Mouse (Mus musculus) erythroid progenitor cell, adult 5-6 weeks (primary cell): ENCODE results near the gene Upk1a. TPM values are rescaled to one million over a fixed set of nuclear protein-coding genes. Genes with fewer than 3 reads are reported as not detected.

Experiments used
- ATAC-seq: replicated peaks from 2 replicates; pipeline ENCODE4 v1.8.0; 2016; ENCODE audit warnings: moderate number of reproducible peaks, mild to moderate bottlenecking, moderate TSS enrichment, inconsistent platforms; ENCODE audit not compliant: poor library complexity, low FRiP score, severe bottlenecking
- total RNA-seq, 2 experiments: library from RNA; stranded (forward) in 1 of 2; stranded (reverse) in 1 of 2; fragments of 150-400 nt in 1 of 2; fragments of 186-747, 209-891 nt in 1 of 2; gene quantifications; 2 replicates each; pipeline versions ENCODE4 v1.2.3 to v1.2.4; 2015 to 2017; ENCODE audit warnings: low replicate concordance in 2 of 2

Upk1a gene
- not detected in 2 replicates for total RNA-seq (2015; ENCODE audit: low replicate concordance)
- 2.7 TPM in 1 of 2 replicates, not detected in the other for total RNA-seq (2017; ENCODE audit: low replicate concordance)

DNA sequence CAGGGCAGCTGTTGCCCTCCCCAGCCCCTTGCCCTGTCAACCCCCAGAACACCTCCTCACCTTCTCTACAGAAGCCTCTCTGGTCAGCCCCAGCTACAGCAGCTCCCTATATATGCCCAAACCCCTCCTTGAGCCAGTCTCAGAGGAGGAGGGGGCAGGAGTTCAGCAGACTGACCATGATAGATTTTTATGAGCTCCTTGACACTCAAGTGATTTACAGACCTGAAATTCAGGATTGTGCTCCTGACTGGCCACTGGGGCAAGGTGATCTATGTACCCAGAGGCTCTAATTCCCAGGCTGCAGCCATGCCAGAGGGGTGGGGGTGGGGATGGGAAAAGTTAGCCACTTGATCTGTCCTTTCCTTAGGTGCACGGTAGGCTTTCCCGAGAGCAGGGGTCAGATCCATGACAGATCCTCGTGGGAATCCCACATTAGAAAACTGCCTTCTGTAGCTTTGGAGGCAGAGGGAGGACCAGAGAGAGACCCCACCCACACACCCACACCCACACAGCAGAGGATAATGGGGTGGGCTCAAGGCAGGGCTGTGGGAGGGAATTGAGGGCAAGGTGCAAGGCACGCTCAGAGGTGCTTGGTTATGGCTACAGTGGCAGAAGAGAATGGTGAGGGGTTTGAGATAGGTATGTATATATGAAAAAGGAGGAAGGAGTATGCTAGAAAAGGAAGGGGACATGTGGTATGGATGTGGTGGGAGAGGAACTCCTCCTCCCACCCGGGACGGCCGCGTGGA lies at the start of gene Upk1a:
Gene Upk1a, minus strand, starts transcription at position 194 of the 749 bp plus-strand sequence.
- no peak for ATAC-seq

- ATAC-seq = peak; percentile 99
Observed at GRCm38 (mm10) chr7:30649591-30650540, 37.2 kb upstream of the Upk1a start, which contains the start of gene Rbm42. Gene Rbm42, minus strand, starts transcription at chr7:30650317.

- no peak for ATAC-seq
Observed at GRCm38 (mm10) chr7:30639083-30639482, 26.4 kb upstream of the Upk1a start.

DNA sequence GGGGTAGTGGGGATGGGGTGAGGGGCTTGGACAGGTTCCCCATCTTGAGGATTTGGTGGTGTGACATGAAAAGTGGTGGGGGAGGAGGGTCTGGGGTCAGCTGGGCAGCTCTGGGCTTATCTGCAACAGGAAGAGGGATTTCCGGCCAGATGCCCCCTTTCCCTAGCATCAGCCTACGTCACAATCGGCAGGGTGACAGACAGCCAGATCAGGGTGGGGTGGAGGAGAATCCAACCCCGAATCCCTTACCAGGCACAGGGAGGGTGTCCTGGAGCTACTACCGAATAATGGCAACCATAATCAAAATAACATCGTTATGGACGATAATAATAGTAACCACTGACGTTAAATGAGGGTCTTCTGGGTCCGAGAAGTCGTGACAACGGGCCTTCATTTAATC lies 23.7 kb upstream of the Upk1a start:
- ATAC-seq = no peak

DNA sequence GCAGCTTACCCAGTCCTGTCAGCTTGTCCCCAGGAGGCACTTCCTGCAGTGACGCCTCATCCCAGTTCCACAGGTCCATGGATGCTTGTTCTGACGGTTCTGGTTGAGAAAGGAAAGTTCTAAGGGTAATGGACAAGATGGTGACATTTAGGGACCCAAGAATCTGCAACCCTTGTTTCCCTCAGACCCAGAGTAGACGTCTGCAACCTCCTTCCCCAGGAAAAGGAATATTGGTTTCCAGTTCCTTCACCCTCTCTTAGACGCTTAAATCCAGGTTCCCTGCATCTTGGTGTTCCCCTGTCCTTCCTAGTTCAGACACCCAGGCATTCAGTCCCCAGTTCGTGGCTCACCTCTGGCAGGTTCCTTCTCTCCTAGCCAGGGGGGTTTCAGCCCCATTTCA lies 23.1 kb upstream of the Upk1a start, which contains the start of gene Etv2:
Gene Etv2, minus strand, starts transcription at position 101 of the 400 bp plus-strand sequence.
- ATAC-seq = no peak

GRCm38 (mm10) chr7:30634621-30635020 lies 22.0 kb upstream of the Upk1a start:
- ATAC-seq = peak; percentile 67

- no peak for ATAC-seq
Observed at GRCm38 (mm10) chr7:30633762-30634412, 21.2 kb upstream of the Upk1a start.

DNA sequence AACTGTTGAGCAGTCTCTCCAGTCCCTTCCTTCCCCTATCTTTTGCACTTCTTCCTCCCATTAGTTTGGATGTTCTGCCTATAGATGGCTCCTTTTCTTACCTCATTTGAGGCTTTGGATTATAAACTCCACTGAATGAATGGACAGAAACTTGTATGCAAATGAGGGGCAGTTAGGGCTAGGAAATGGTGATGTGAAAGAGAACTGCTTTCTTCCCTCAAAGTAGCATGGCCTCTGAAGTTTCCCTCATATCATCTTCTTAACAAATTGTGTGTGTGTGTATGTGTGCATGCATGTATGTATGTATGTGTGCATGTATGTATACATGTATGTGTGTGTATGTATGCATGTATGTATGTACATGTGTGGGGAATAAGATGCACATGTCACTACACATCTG lies 16.4 kb upstream of the Upk1a start:
- ATAC-seq = no peak

GRCm38 (mm10) chr7:30626647-30627046 lies 14.0 kb upstream of the Upk1a start:
- no peak for ATAC-seq

DNA sequence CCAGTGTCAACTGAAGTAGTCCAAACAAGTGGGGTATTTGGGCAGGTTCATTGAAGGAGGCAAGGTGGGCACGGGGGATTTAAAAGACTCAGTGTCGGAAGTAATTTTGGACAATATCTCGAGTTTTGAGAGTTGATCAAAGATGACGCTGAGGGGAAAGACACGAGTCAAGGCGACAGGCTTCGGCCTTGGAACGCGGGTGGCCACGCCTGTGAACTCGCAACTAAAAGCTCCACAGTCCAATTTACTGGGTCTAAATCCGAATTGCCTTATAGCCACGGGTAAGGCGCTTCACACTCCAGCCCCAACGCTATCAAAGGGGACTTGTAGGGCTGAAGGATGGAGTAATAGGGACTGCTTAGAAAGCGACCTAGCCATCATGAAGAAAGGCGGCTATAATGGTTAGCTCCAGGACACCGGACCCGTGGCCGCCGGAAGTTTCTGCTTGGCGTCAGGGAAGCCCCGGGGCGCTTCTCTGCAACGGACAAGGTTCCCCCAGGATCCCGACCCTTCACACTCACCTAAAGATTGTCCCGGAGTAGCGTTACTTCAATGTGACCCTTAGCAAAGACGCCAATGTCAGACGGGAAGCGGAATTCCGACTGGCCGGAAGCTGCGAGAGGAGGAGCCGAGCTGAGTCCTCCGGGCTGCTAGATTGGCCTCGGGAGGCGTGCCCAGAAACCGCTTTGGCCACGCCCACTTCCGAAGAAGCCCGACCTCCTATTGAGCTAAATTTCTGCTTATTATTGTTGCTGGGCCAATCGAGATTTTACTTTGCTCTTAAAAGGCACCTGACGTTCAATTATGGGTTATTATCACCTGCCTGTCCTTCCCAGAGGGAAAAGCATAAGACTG lies 13.1 kb upstream of the Upk1a start, which contains the start of gene Cox6b1:
Gene Cox6b1, minus strand, starts transcription at position 622 of the 855 bp plus-strand sequence.
- peak; percentile 98 for ATAC-seq

- peak; percentile 67; the same call in 1 of the 2 replicates for ATAC-seq
Observed at GRCm38 (mm10) chr7:30619202-30619601, 6.6 kb upstream of the Upk1a start.

GRCm38 (mm10) chr7:30618658-30619057 lies 6.0 kb upstream of the Upk1a start:
- no peak for ATAC-seq

- no peak for ATAC-seq
Observed at GRCm38 (mm10) chr7:30615049-30615760, 2.6 kb upstream of the Upk1a start.

DNA sequence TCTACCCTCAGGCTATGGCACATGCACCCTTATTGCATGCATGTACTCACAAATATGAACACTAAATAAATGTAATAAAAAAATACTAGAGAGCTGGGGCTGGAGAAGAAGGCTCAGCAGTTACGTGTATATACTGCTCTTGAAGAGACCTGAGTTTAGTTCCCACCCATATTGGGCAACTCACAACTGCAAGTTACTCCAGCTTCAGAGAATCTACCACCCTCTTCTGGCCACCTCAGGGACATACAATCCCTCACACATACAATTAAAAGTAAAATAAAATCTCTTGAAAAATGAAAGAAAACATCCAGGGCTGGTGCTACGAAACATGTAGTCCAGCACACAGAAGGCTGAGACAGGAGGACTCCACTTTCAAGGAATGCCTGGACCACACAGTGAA lies 1.8 kb upstream of the Upk1a start:
- ATAC-seq = no peak

- peak; percentile 79 for ATAC-seq
Observed at GRCm38 (mm10) chr7:30613529-30614112, 974 bp upstream of the Upk1a start.

DNA sequence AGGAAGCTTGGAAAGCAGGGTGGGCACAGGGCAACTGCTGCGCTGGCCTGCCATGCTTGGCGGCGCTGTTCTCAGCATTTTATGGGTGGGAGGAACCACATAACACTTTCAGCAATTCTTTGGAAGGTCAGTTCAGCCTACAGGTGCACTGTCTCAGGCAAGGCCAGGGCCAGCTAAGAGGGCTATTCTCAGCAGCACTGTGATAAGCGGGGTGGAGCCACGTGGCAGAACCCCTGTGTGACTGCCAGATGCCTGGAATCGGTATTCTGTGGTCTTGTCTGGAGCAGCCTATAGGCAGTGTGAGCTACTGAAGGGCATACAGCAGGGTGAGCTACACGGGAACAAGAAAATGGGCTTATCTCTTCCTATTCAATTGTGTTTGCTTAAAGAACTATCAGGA lies 2.6 kb downstream of the Upk1a start:
- no peak for ATAC-seq

- ATAC-seq = no peak
Observed at GRCm38 (mm10) chr7:30608476-30608875, 4.2 kb downstream of the Upk1a start.
